Mouse (Mus musculus): ENCODE results near the gene Ddr2.
A peak's percentile ranks its signal among the peaks of the same experiment; 100 is the strongest.

DNA sequence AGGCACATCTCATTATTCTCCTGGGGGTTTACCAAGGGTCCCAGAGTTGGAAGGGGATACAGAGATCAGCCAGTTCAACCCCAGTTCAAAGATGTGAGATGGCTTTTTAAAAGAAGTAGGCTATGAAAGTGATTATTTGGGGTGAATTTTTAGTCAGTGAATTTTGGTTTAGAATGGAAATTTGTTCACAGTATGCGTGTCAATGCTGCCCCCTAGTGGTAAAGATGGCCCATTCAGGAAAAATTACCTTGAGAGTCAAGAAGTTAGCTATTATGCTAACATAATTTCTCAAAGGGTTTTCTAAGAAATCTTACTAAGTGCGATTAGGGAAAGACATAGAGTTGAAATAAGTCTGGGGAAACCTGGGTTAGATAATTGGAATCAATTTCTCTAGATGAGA lies 171.2 kb downstream of the Ddr2 start:
- peak; percentile 75 for TF ChIP-seq CTCF (IDR thresholded peaks at IDR 0.05; ENCODE audit: low read depth)
- no peak for TF ChIP-seq EP300 (IDR thresholded peaks at IDR 0.05; ENCODE audit: low read depth)

Data from heart, postnatal 0 days (tissue).